Mouse (Mus musculus): Measurements from ENCODE around the gene Dffb. TPM values are rescaled to one million over a fixed set of nuclear protein-coding genes. Genes with fewer than 3 reads are reported as not detected.
"Not testable (repeated sequence)": the region's sequence is repeated elsewhere in the genome, so short reads cannot be mapped to it uniquely, and the experiment has no call there.

Gene Dffb
- polyA plus RNA-seq, 1 experiment from 2014 or later, result 14.1 TPM

DNA sequence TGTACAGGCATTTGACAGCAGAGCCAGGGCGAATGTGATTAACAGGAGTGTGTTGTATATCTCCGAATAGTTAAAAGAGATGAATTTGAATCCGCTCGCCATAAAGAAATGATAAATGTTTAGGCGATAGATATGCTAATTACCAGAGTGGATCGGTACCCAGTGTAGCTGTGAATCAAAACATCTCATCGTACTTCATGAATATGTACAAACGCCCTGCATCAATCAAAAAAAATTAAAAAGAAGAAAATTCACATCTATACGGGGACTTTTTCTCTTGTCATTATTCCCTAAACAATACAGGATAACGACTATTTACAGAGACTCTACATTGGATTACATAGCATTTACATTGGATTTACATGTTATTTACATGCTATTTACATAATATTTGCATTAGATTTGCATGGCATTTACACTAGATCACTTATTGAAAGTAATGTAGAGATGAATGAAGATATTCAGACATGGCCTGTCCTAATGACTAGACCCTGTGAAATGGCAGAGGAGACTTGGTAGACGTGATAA is 46.1 kb downstream of the Dffb start:
- ATAC-seq (ENCODE audit: low FRiP score, low TSS enrichment), result no peak

DNA sequence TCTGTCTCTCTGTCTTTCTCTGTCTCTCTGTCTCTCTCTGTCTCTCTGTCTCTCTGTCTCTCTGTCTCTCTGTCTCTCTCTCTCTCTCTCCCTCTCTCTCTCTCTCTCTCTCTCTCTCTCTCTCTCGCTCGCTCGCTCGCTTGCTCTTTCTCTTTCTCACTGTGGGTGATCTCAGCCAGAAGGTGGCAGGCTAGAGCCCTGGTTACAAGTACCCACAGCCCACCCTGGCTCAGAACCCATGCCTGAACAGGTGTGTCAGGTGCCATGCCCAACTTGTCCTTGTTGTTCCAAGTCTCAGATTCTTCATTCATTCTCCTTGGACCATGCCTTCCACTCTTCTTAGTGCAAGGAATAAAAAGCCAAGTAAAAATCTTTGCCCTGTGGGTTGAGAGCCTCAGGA is 52.8 kb downstream of the Dffb start:
- not testable (repeated sequence) for H3K27me3 ChIP-seq (ENCODE audit: control insufficient read depth, insufficient read depth, low read length); H3K9me3 ChIP-seq (ENCODE audit: control insufficient read depth, low read length); ATAC-seq (ENCODE audit: low FRiP score, low TSS enrichment); H3K9ac ChIP-seq (ENCODE audit: low read depth, low read length); H3K36me3 ChIP-seq (ENCODE audit: control insufficient read depth, insufficient read depth, low read length); H3K4me1 ChIP-seq (ENCODE audit: control insufficient read depth, insufficient read depth, low read length); H3K4me2 ChIP-seq (replicated peaks; ENCODE audit: low read depth, low read length); H3K27ac ChIP-seq (ENCODE audit: low read depth, low read length); H3K4me3 ChIP-seq (ENCODE audit: low read length)
- 26% methylated on average over 4 of the region's 4 CpGs for WGBS

More for the DNA sequence above, 46.1 kb downstream of the Dffb start:
- no peaks in the 10 kb centered on the region for H3K4me1 ChIP-seq (ENCODE audit: control insufficient read depth, insufficient read depth, low read length)
- H3K27ac ChIP-seq (ENCODE audit: low read depth, low read length), result no peak overlapping the region
- no peaks in the 10 kb centered on the region for H3K9me3 ChIP-seq (ENCODE audit: control insufficient read depth, low read length)
- no peak overlapping the region for H3K9ac ChIP-seq (ENCODE audit: low read depth, low read length)
- no peaks in the 10 kb centered on the region for H3K27me3 ChIP-seq (ENCODE audit: control insufficient read depth, insufficient read depth, low read length)
- no peaks in the 10 kb centered on the region for H3K36me3 ChIP-seq (ENCODE audit: control insufficient read depth, insufficient read depth, low read length)
- 88% methylated on average over 11 of the region's 11 CpGs for WGBS
- no peak overlapping the region for H3K4me3 ChIP-seq (ENCODE audit: low read length)
- no peak overlapping the region for H3K4me2 ChIP-seq (replicated peaks; ENCODE audit: low read depth, low read length)

DNA sequence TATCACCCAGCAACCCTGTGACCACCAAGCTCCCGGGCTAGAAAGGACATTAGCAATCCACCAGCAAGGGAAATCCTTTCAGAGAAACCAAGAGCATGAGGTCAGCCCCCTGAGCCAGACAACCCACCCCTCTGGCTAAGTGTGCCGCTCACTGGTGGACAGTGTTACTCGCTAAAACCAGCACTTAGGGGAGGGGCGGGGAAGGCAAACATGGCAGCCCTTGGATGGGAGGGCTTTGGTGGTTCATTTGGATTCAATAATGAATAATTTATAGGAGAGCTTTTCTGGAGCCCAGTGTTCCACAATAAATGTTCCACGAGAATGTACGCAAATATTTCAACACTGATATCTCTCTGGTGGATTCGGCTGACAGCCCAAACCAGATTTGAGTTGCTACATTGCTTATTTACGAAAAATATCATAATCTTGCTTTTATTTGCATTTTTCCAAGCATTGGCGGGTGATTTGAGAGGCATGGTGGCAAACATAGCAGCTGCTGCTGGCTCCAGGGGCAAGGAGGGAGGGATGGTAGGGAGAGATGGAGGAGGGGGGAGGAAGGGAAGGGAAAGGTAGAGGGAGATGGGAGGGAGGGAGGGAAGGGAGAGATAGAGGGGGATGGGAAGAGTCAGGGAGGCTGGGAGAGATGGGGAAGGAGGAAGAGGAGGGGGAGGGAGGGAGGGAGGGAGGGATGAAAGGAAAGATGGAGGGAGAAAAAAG is 54.3 kb downstream of the Dffb start:
- Histone ChIP-seq H3K36me3 (ENCODE audit: control insufficient read depth, insufficient read depth, low read length) (no peaks in the 10 kb centered on the region), H3K27ac (ENCODE audit: low read depth, low read length) (no peak overlapping the region), H3K4me1 (ENCODE audit: control insufficient read depth, insufficient read depth, low read length) (no peaks in the 10 kb centered on the region), H3K4me2 (replicated peaks; ENCODE audit: low read depth, low read length) (no peak overlapping the region), H3K4me3 (ENCODE audit: low read length) (no peak overlapping the region), H3K9ac (ENCODE audit: low read depth, low read length) (no peak overlapping the region), H3K9me3 (ENCODE audit: control insufficient read depth, low read length) (no peaks in the 10 kb centered on the region), H3K27me3 (ENCODE audit: control insufficient read depth, insufficient read depth, low read length) (no peaks in the 10 kb centered on the region)
- no peak for ATAC-seq (ENCODE audit: low FRiP score, low TSS enrichment)
- 65% methylated on average over 9 of the region's 9 CpGs for WGBS

DNA sequence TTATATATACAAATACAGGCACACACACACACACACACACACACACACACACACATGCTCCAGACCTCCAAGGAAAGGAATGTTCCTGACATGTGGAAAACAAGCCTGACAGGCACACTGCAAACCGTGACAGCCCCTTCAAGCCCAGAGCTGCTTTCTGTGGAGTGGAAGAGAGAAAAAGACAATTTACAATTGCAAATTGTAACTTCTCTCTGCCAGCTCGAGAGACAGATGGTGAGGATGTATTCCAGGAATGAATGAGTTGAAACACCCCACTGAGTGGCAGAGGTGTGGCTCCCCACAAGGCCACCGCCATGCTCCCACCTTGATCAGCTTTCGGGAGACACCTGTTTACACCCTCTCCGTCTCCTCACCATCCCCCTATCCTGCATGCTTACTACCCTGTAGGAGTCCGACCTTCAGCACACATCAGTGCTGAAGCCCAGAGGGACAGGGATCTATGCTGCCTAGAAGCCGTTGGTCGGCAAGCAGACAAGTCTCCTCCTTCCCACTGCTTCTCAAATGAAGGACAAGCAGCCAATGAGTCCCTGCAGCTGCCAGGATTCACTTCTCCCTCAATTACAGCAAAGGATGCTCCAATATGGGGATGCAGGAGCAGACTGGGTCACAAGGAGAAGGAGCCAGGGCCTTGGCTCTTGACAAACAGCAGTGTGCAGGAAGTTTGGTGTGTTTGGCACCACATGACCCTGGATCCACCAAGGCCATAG is 57.0 kb downstream of the Dffb start:
- Histone ChIP-seq H3K4me2 (replicated peaks; ENCODE audit: low read depth, low read length) (no peak overlapping the region), H3K9ac (ENCODE audit: low read depth, low read length) (no peak overlapping the region), H3K27me3 (ENCODE audit: control insufficient read depth, insufficient read depth, low read length) (no peaks in the 10 kb centered on the region), H3K27ac (ENCODE audit: low read depth, low read length) (no peak overlapping the region), H3K36me3 (ENCODE audit: control insufficient read depth, insufficient read depth, low read length) (no peaks in the 10 kb centered on the region), H3K4me1 (ENCODE audit: control insufficient read depth, insufficient read depth, low read length) (no peaks in the 10 kb centered on the region), H3K4me3 (ENCODE audit: low read length) (no peak overlapping the region), H3K9me3 (ENCODE audit: control insufficient read depth, low read length) (no peaks in the 10 kb centered on the region)
- no peak for ATAC-seq (ENCODE audit: low FRiP score, low TSS enrichment)
- 43% methylated on average over 8 of the region's 8 CpGs for WGBS

Other genes with a start within 250 kb of the Dffb start
- 104 and 115 TPM in 2 replicates for gene A430005L14Rik, start 17.9 kb downstream of the Dffb start, polyA plus RNA-seq (2014; fragmentation: Nextera tagmentation; extraction: Ambion mirVana)
- gene Cep104, start 68 bp upstream of the Dffb start, polyA plus RNA-seq (2014; fragmentation: Nextera tagmentation; extraction: Ambion mirVana), result 11.4 and 17.4 TPM in 2 replicates
- gene Lrrc47, start 36.6 kb upstream of the Dffb start, polyA plus RNA-seq (2014; fragmentation: Nextera tagmentation; extraction: Ambion mirVana), result 12.1 and 13.6 TPM in 2 replicates
- gene Smim1, start 51.1 kb upstream of the Dffb start, polyA plus RNA-seq (2014; fragmentation: Nextera tagmentation; extraction: Ambion mirVana), result 29.9 and 35.4 TPM in 2 replicates
- gene Ccdc27, start 67.6 kb upstream of the Dffb start, polyA plus RNA-seq (2014; fragmentation: Nextera tagmentation; extraction: Ambion mirVana), result not detected in 2 replicates
- gene Trp73, start 165.1 kb upstream of the Dffb start, polyA plus RNA-seq (2014; fragmentation: Nextera tagmentation; extraction: Ambion mirVana), result 0.23 and 0.80 TPM in 2 replicates
- 37.7 and 41.7 TPM in 2 replicates for gene Wrap73, start 167.2 kb upstream of the Dffb start, polyA plus RNA-seq (2014; fragmentation: Nextera tagmentation; extraction: Ambion mirVana)
- 98.2 and 124 TPM in 2 replicates for gene Tprgl, start 185.5 kb upstream of the Dffb start, polyA plus RNA-seq (2014; fragmentation: Nextera tagmentation; extraction: Ambion mirVana)
- gene Megf6, start 195.6 kb upstream of the Dffb start, polyA plus RNA-seq (2014; fragmentation: Nextera tagmentation; extraction: Ambion mirVana), result 7.0 and 12.7 TPM in 2 replicates